Mouse (Mus musculus) small intestine, adult 2 months (tissue): Measurements from ENCODE around the gene Svbp.

Source experiments
- CTCF ChIP-seq: fragments of 200-500 bp; IDR thresholded peaks from 2 replicates; pipeline ENCODE4 v1.5.1; 2012; ENCODE audit warnings: low read depth, mild to moderate bottlenecking, control low read depth, inconsistent platforms, low read length, moderate library complexity, mixed read lengths; ENCODE audit not compliant: insufficient replicate concordance, insufficient read length; ENCODE audit errors: extremely low read depth
- POLR2A ChIP-seq: fragments of 200-500 bp; IDR thresholded peaks from 2 replicates; pipeline ENCODE4 v1.6.1; 2012; ENCODE audit warnings: low read depth, mild to moderate bottlenecking, control low read depth, inconsistent platforms, low read length, moderate library complexity

GRCm38 (mm10) chr4:119146816-119147215 lies 48.3 kb upstream of the Svbp start:
- TF ChIP-seq CTCF (no peak), POLR2A (no peak)
